Mouse (Mus musculus): ENCODE measurements at regions not wholly inside any gene's neighbourhood (a gene's known extent, or its start where the extent isn't known, plus 50 kb on each side); places are given as distances from the start of the nearest gene placed in this dataset.

DNA sequence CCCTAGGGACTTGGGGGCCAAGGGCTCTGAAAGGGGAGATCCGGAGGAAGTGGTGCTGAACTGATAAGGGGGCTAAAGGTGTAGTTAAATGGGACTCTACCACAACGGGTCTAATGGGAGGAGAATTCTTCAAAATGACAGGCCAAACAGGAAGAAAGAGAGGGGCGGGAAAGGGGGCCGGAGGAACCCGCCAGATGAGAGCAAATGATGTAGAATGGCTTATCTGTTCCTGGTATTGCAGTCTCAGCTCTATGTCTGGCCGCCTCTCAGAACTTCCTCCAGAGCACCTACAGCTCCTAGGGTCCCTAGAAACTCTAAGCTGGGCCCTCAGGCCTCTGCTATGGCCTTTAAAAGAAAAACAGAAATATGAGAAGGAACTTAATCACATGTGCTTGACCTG, 306.8 kb downstream of the Phkb start:
- DNase-seq = no peak

GRCm38 (mm10) chr8:86125244-86125643, 284.5 kb downstream of the Phkb start:
- no peak for DNase-seq

DNA sequence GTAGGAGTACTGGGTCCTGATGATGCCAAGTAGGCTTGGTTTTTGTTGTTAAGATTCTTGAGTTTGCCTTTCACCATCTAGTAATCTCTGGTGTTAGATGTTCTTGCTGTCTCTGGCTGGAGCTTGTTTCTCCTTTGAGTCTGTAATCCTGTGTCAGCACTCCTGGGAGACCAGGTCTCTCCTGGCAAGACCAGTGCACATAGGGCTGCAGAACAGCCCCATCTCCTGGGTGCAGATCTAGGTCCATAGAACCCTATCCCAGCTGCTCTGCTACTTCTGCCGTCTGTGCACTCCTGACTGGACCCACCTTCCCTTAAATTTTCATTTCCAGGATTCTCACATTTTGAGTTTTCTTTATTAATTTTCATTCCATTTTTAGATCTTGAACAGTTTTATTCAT, 283.9 kb downstream of the Phkb start:
- no peak for DNase-seq
